Mouse (Mus musculus) heart, postnatal 25 days (tissue): ENCODE measurements around the gene Dusp9. TPM values are rescaled to one million over a fixed set of nuclear protein-coding genes. Genes with fewer than 3 reads are reported as not detected.

ENCODE experiments used
- DNase-seq: peaks from one replicate; pipeline ENCODE4 v3.0.0; 2022; ENCODE audit warnings: low spot score
- intact Hi-C: fragments of 180-260 bp; cut with DNase I; formaldehyde crosslinking; loops from one replicate; pipeline ENCODE4 v1.15.1; 2025
- total RNA-seq, 2 experiments: library from RNA; stranded (reverse); gene quantifications; 2 replicates each; pipeline ENCODE4 v1.2.3; 2021

The Dusp9 gene
- total RNA-seq, result not detected

GRCm38 (mm10) chrX:73639255-73639675, at the start of gene Dusp9:
Gene Dusp9 (plus strand): TSS chrX:73639419.
- DNase-seq, result no peak

GRCm38 (mm10) chrX:73593212-73593611, 46.0 kb upstream of the Dusp9 start:
- DNase-seq, result no peak
- intact Hi-C loops, result loop anchor here (5.0 kb wide), 1 partner anchor 64 kb away; no protein-coding TSS in a partner anchor

More at GRCm38 (mm10) chrX:73639255-73639675, at the start of gene Dusp9:
- intact Hi-C loops, result no loop called here

- DNase-seq, result no peak
- intact Hi-C loops, result loop anchor here (5.0 kb wide), 1 partner anchor 63 kb away; no protein-coding TSS in a partner anchor
Observed at GRCm38 (mm10) chrX:73594451-73595121, 44.6 kb upstream of the Dusp9 start.

- intact Hi-C loops, result no loop called here
- no peak for DNase-seq
Observed at GRCm38 (mm10) chrX:73595297-73595938, 43.8 kb upstream of the Dusp9 start.

- DNase-seq, result no peak
- intact Hi-C loops, result no loop called here
Observed at GRCm38 (mm10) chrX:73601456-73601855, 37.8 kb upstream of the Dusp9 start.

GRCm38 (mm10) chrX:73613665-73614064, 25.6 kb upstream of the Dusp9 start:
- intact Hi-C loops, result no loop called here
- no peak for DNase-seq

GRCm38 (mm10) chrX:73615876-73616275, 23.3 kb upstream of the Dusp9 start:
- DNase-seq, result no peak
- intact Hi-C loops, result no loop called here

- no peak for DNase-seq
- intact Hi-C loops, result no loop called here
Observed at GRCm38 (mm10) chrX:73619401-73619800, 19.8 kb upstream of the Dusp9 start.

- intact Hi-C loops, result no loop called here
- no peak for DNase-seq
Observed at GRCm38 (mm10) chrX:73619890-73620289, 19.3 kb upstream of the Dusp9 start.

GRCm38 (mm10) chrX:73626981-73627380, 12.2 kb upstream of the Dusp9 start:
- DNase-seq, result no peak
- intact Hi-C loops, result no loop called here

- intact Hi-C loops, result no loop called here
Observed at GRCm38 (mm10) chrX:73635425-73635824, 3.8 kb upstream of the Dusp9 start.

GRCm38 (mm10) chrX:73637415-73637814, 1.8 kb upstream of the Dusp9 start:
- intact Hi-C loops, result no loop called here
- no peak for DNase-seq

More at GRCm38 (mm10) chrX:73635425-73635824, 3.8 kb upstream of the Dusp9 start:
- no peak for DNase-seq

- intact Hi-C loops, result no loop called here
- no peak for DNase-seq
Observed at GRCm38 (mm10) chrX:73639901-73640469, 766 bp downstream of the Dusp9 start.

- intact Hi-C loops, result no loop called here
- no peak for DNase-seq
Observed at GRCm38 (mm10) chrX:73645121-73645520, 5.9 kb downstream of the Dusp9 start.

- DNase-seq, result no peak
- intact Hi-C loops, result loop anchor here (10.0 kb wide), 1 partner anchor 196 kb away; the partner anchor contains the start of gene Haus7
Observed at GRCm38 (mm10) chrX:73650869-73651268, 11.7 kb downstream of the Dusp9 start.

- intact Hi-C loops, result loop anchor here (2.0 to 10.0 kb wide), 2 partner anchors 199 to 645 kb away; partner anchors contain the start of gene Haus7
- no peak for DNase-seq
Observed at GRCm38 (mm10) chrX:73653392-73653791, 14.2 kb downstream of the Dusp9 start.

GRCm38 (mm10) chrX:73654177-73654576, 15.0 kb downstream of the Dusp9 start:
- no peak for DNase-seq
- intact Hi-C loops, result loop anchor here (1.0 to 10.0 kb wide), 2 partner anchors 83 to 199 kb away; partner anchors contain the start of gene Haus7

- intact Hi-C loops, result loop anchor here (5.0 to 10.0 kb wide), 3 partner anchors 63 to 603 kb away; partner anchors contain the start of gene Haus7
- no peak for DNase-seq
Observed at GRCm38 (mm10) chrX:73655529-73655928, 16.3 kb downstream of the Dusp9 start.

GRCm38 (mm10) chrX:73658391-73658790, 19.2 kb downstream of the Dusp9 start:
- intact Hi-C loops, result loop anchor here (5.0 to 10.0 kb wide), 3 partner anchors 66 to 606 kb away; partner anchors contain the start of gene Haus7
- DNase-seq, result no peak

- no peak for DNase-seq
- intact Hi-C loops, result loop anchor here (5.0 to 10.0 kb wide), 3 partner anchors 67 to 607 kb away; partner anchors contain the start of gene Haus7
Observed at GRCm38 (mm10) chrX:73658936-73659574, 19.8 kb downstream of the Dusp9 start.
